Mouse (Mus musculus): ENCODE data around the gene Pdx1. TPM values are rescaled to one million over a fixed set of nuclear protein-coding genes. Genes with fewer than 3 reads are reported as not detected.

Pdx1 gene
- polyA plus RNA-seq, 1 experiment from 2014 or later = not detected

- Histone ChIP-seq H3K27me3 (peaks cover 98% of the 10 kb centered on the region), H3K4me1 (peaks cover 10% of the 10 kb centered on the region; the same call in 1 of the 2 replicates), H3K4me3 (no peak overlapping the region), H3K9me3 (no peaks in the 10 kb centered on the region), H3K9ac (no peak overlapping the region), H3K27ac (no peak overlapping the region), H3K36me3 (no peaks in the 10 kb centered on the region), H3K4me2 (replicated peaks) (0 out of 2 replicates have a peak overlapping the region, but pooled peaks have one; percentile 1)
- under 1% methylated on average over 54 of the region's 54 CpGs for WGBS
- no peak for ATAC-seq (ENCODE audit: insufficient number of reproducible peaks, insufficient read depth, low FRiP score, low TSS enrichment)
These were observed 34.8 kb downstream of the Pdx1 start for GRCm38 (mm10) chr5:147304276-147305155.

- no peak overlapping the region for H3K4me3 ChIP-seq
These were observed 35.4 kb downstream of the Pdx1 start for GRCm38 (mm10) chr5:147305166-147305565.

GRCm38 (mm10) chr5:147305856-147306637, 36.3 kb downstream of the Pdx1 start:
- Histone ChIP-seq H3K4me3 (peak overlapping the region; percentile 16; the same call in 1 of the 2 replicates), H3K4me2 (replicated peaks) (peak overlapping the region; percentile 17; the same call in 1 of the 2 replicates), H3K4me1 (peaks cover 5% of the 10 kb centered on the region; the same call in 1 of the 2 replicates), H3K9me3 (no peaks in the 10 kb centered on the region), H3K36me3 (no peaks in the 10 kb centered on the region), H3K27me3 (peaks cover 99% of the 10 kb centered on the region), H3K9ac (no peak overlapping the region), H3K27ac (no peak overlapping the region)
- under 1% methylated on average over 58 of the region's 58 CpGs for WGBS
- ATAC-seq (ENCODE audit: insufficient number of reproducible peaks, insufficient read depth, low FRiP score, low TSS enrichment) = no peak

More at GRCm38 (mm10) chr5:147305166-147305565, 35.4 kb downstream of the Pdx1 start:
- H3K9ac ChIP-seq = no peak overlapping the region
- H3K27me3 ChIP-seq = peaks cover 98% of the 10 kb centered on the region
- peaks cover 5% of the 10 kb centered on the region; the same call in 1 of the 2 replicates for H3K4me1 ChIP-seq
- ATAC-seq (ENCODE audit: insufficient number of reproducible peaks, insufficient read depth, low FRiP score, low TSS enrichment) = no peak
- H3K4me2 ChIP-seq (replicated peaks) = no peak overlapping the region
- no peaks in the 10 kb centered on the region for H3K9me3 ChIP-seq
- whole genome bisulfite sequencing = 2% methylated on average over 16 of the region's 16 CpGs
- H3K27ac ChIP-seq = no peak overlapping the region
- no peaks in the 10 kb centered on the region for H3K36me3 ChIP-seq

GRCm38 (mm10) chr5:147306638-147307397, 37.1 kb downstream of the Pdx1 start, which contains the start of gene Cdx2:
TSS of gene Cdx2 (minus strand) at chr5:147307270.
- no peak for ATAC-seq (ENCODE audit: insufficient number of reproducible peaks, insufficient read depth, low FRiP score, low TSS enrichment)

GRCm38 (mm10) chr5:147307398-147307785, 37.6 kb downstream of the Pdx1 start:
- no peak for ATAC-seq (ENCODE audit: insufficient number of reproducible peaks, insufficient read depth, low FRiP score, low TSS enrichment)
- Histone ChIP-seq H3K4me3 (no peak overlapping the region), H3K36me3 (no peaks in the 10 kb centered on the region), H3K9me3 (no peaks in the 10 kb centered on the region), H3K27me3 (peaks cover 99% of the 10 kb centered on the region), H3K4me2 (replicated peaks) (no peak overlapping the region), H3K4me1 (peaks cover 5% of the 10 kb centered on the region; the same call in 1 of the 2 replicates), H3K27ac (no peak overlapping the region), H3K9ac (no peak overlapping the region)
- WGBS = 0% methylated on average over 12 of the region's 12 CpGs

More at GRCm38 (mm10) chr5:147306638-147307397, 37.1 kb downstream of the Pdx1 start, which contains the start of gene Cdx2:
- H3K9ac ChIP-seq = no peak within 1 kb of the TSS
- peaks cover 99% of the 10 kb centered on the region for H3K27me3 ChIP-seq
- no peak within 1 kb of the TSS for H3K27ac ChIP-seq
- no peaks in the 10 kb centered on the region for H3K36me3 ChIP-seq
- H3K4me1 ChIP-seq = peaks cover 5% of the 10 kb centered on the region; the same call in 1 of the 2 replicates
- peak within 1 kb of the TSS; percentile 17; the same call in 1 of the 2 replicates for H3K4me2 ChIP-seq (replicated peaks)
- no peaks in the 10 kb centered on the region for H3K9me3 ChIP-seq
- peak within 1 kb of the TSS; percentile 16; the same call in 1 of the 2 replicates for H3K4me3 ChIP-seq
- WGBS = under 1% methylated on average over 63 of the region's 63 CpGs

- Histone ChIP-seq H3K27me3 (peaks cover 99% of the 10 kb centered on the region), H3K4me3 (no peak overlapping the region), H3K9ac (no peak overlapping the region), H3K36me3 (no peaks in the 10 kb centered on the region), H3K4me1 (peaks cover 5% of the 10 kb centered on the region; the same call in 1 of the 2 replicates), H3K4me2 (replicated peaks) (no peak overlapping the region), H3K9me3 (no peaks in the 10 kb centered on the region), H3K27ac (no peak overlapping the region)
- 3% methylated on average over 9 of the region's 9 CpGs for WGBS
- ATAC-seq (ENCODE audit: insufficient number of reproducible peaks, insufficient read depth, low FRiP score, low TSS enrichment) = no peak
These were observed 38.7 kb downstream of the Pdx1 start for GRCm38 (mm10) chr5:147308451-147308850.

- H3K36me3 ChIP-seq = no peaks in the 10 kb centered on the region
- peaks cover 99% of the 10 kb centered on the region for H3K27me3 ChIP-seq
- H3K9ac ChIP-seq = no peak overlapping the region
- 5% methylated on average over 2 of the region's 2 CpGs for WGBS
- no peaks in the 10 kb centered on the region for H3K9me3 ChIP-seq
- no peak overlapping the region for H3K4me3 ChIP-seq
- H3K27ac ChIP-seq = no peak overlapping the region
- ATAC-seq (ENCODE audit: insufficient number of reproducible peaks, insufficient read depth, low FRiP score, low TSS enrichment) = no peak
- peaks cover 5% of the 10 kb centered on the region; the same call in 1 of the 2 replicates for H3K4me1 ChIP-seq
- no peak overlapping the region for H3K4me2 ChIP-seq (replicated peaks)
These were observed 40.0 kb downstream of the Pdx1 start for GRCm38 (mm10) chr5:147309786-147310185.

GRCm38 (mm10) chr5:147312830-147313685, 43.3 kb downstream of the Pdx1 start:
- H3K4me3 ChIP-seq = no peak overlapping the region
- H3K9me3 ChIP-seq = no peaks in the 10 kb centered on the region
- H3K4me2 ChIP-seq (replicated peaks) = no peak overlapping the region
- H3K27ac ChIP-seq = no peak overlapping the region
- no peaks in the 10 kb centered on the region for H3K4me1 ChIP-seq
- H3K27me3 ChIP-seq = peaks cover 100% of the 10 kb centered on the region
- ATAC-seq (ENCODE audit: insufficient number of reproducible peaks, insufficient read depth, low FRiP score, low TSS enrichment) = no peak
- no peaks in the 10 kb centered on the region for H3K36me3 ChIP-seq
- no peak overlapping the region for H3K9ac ChIP-seq
- WGBS = 1% methylated on average over 27 of the region's 27 CpGs

- no peak overlapping the region for H3K9ac ChIP-seq
- no peaks in the 10 kb centered on the region for H3K4me1 ChIP-seq
- no peak overlapping the region for H3K4me3 ChIP-seq
- H3K27ac ChIP-seq = no peak overlapping the region
- H3K36me3 ChIP-seq = no peaks in the 10 kb centered on the region
- no peaks in the 10 kb centered on the region for H3K9me3 ChIP-seq
- H3K27me3 ChIP-seq = peaks cover 98% of the 10 kb centered on the region
- ATAC-seq (ENCODE audit: insufficient number of reproducible peaks, insufficient read depth, low FRiP score, low TSS enrichment) = no peak
- 1% methylated on average over 39 of the region's 39 CpGs for WGBS
- no peak overlapping the region for H3K4me2 ChIP-seq (replicated peaks)
These were observed 45.1 kb downstream of the Pdx1 start for GRCm38 (mm10) chr5:147314646-147315431.

All from embryonic facial prominence, embryonic 12.5 days (tissue).